Mouse (Mus musculus): ENCODE measurements at regions not wholly inside any gene's neighbourhood (a gene's known extent, or its start where the extent isn't known, plus 50 kb on each side); places are given as distances from the start of the nearest gene placed in this dataset.

DNA sequence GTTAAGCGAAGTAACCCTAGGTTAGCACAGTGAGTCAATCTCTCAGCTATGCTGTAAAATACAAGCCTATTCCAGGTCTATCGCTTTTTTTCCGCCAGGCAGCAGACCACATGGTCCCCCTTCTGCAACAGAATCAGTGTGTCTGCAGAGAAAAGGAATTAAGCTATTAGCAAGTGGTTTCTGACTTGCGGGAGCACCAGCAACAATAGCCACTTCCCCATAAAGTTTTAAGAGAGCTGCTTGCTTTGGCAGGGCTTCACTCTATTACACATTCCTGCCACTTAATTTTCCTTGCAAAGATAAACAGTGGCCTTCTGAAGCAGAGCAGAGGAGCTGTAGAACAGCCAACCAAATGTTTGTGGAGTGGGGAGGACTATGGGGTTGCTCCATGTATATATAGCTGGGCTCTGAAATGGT, 59.8 kb upstream of the Osmr start:
- H3K27me3 ChIP-seq (ENCODE audit: control insufficient read depth, insufficient read depth, low read length): no peaks in the 10 kb centered on the region; the same call in 1 of the 2 replicates
- no peak for TF ChIP-seq POLR2A (IDR thresholded peaks at IDR 0.05; ENCODE audit: low read depth, low read length)
- TF ChIP-seq CTCF (IDR thresholded peaks at IDR 0.05; ENCODE audit: extremely low read depth, insufficient read length, insufficient replicate concordance, low read depth, low read length): no peak
- no peak overlapping the region for H3K27ac ChIP-seq (ENCODE audit: insufficient read depth, low read depth, low read length)
- 69% methylated on average over 4 of the region's 4 CpGs for WGBS
- no peaks in the 10 kb centered on the region for H3K4me1 ChIP-seq (ENCODE audit: control insufficient read depth, insufficient read depth, insufficient read length, low read length)
- H3K36me3 ChIP-seq (ENCODE audit: control insufficient read depth, insufficient read depth, low read length): no peaks in the 10 kb centered on the region
- H3K4me3 ChIP-seq (ENCODE audit: low read depth, low read length): no peak overlapping the region

GRCm38 (mm10) chr15:6941491-6941890, 66.7 kb upstream of the Osmr start:
- Histone ChIP-seq H3K27me3 (ENCODE audit: control insufficient read depth, insufficient read depth, low read length) (no peaks in the 10 kb centered on the region; the same call in 1 of the 2 replicates), H3K27ac (ENCODE audit: insufficient read depth, low read depth, low read length) (no peak overlapping the region), H3K36me3 (ENCODE audit: control insufficient read depth, insufficient read depth, low read length) (no peaks in the 10 kb centered on the region), H3K4me3 (ENCODE audit: low read depth, low read length) (no peak overlapping the region), H3K4me1 (ENCODE audit: control insufficient read depth, insufficient read depth, insufficient read length, low read length) (no peaks in the 10 kb centered on the region)
- WGBS: 69% methylated on average over 4 of the region's 4 CpGs
- TF ChIP-seq CTCF (IDR thresholded peaks at IDR 0.05; ENCODE audit: extremely low read depth, insufficient read length, insufficient replicate concordance, low read depth, low read length) (no peak), POLR2A (IDR thresholded peaks at IDR 0.05; ENCODE audit: low read depth, low read length) (no peak)

DNA sequence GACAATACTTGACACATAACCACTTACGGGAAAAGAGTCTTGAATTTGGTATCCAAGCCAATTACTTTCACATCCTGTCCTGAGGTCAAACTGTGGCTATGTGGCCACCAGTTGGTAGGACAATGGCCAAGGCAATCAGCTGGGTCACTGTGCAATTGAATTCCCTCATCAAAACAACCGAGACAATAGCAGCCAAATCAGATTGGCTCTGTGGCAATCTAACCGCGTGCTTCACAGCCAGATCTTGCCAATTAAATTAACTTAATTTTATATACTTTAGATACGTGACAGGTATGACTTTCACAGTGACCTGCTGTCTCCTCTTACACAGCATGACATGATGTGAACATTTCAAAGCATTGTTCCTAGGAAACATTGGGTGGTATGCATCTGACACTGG, 74.5 kb upstream of the Osmr start:
- TF ChIP-seq CTCF (IDR thresholded peaks at IDR 0.05; ENCODE audit: extremely low read depth, insufficient read length, insufficient replicate concordance, low read depth, low read length) (no peak), POLR2A (IDR thresholded peaks at IDR 0.05; ENCODE audit: low read depth, low read length) (no peak)
- H3K4me3 ChIP-seq (ENCODE audit: low read depth, low read length): no peak overlapping the region
- H3K27ac ChIP-seq (ENCODE audit: insufficient read depth, low read depth, low read length): no peak overlapping the region
- WGBS: 56% methylated on average over 5 of the region's 5 CpGs
- no peaks in the 10 kb centered on the region for H3K36me3 ChIP-seq (ENCODE audit: control insufficient read depth, insufficient read depth, low read length)
- H3K4me1 ChIP-seq (ENCODE audit: control insufficient read depth, insufficient read depth, insufficient read length, low read length): no peaks in the 10 kb centered on the region
- no peaks in the 10 kb centered on the region for H3K27me3 ChIP-seq (ENCODE audit: control insufficient read depth, insufficient read depth, low read length)

- H3K36me3 ChIP-seq (ENCODE audit: control insufficient read depth, insufficient read depth, low read length): no peaks in the 10 kb centered on the region
- no peak overlapping the region for H3K27ac ChIP-seq (ENCODE audit: insufficient read depth, low read depth, low read length)
- TF ChIP-seq POLR2A (IDR thresholded peaks at IDR 0.05; ENCODE audit: low read depth, low read length) (no peak), CTCF (IDR thresholded peaks at IDR 0.05; ENCODE audit: extremely low read depth, insufficient read length, insufficient replicate concordance, low read depth, low read length) (no peak)
- 71% methylated on average over 1 of the region's 1 CpGs for WGBS
- no peaks in the 10 kb centered on the region for H3K4me1 ChIP-seq (ENCODE audit: control insufficient read depth, insufficient read depth, insufficient read length, low read length)
- no peak overlapping the region for H3K4me3 ChIP-seq (ENCODE audit: low read depth, low read length)
- H3K27me3 ChIP-seq (ENCODE audit: control insufficient read depth, insufficient read depth, low read length): no peaks in the 10 kb centered on the region
Observed at GRCm38 (mm10) chr15:6949686-6950085, 74.9 kb upstream of the Osmr start.

DNA sequence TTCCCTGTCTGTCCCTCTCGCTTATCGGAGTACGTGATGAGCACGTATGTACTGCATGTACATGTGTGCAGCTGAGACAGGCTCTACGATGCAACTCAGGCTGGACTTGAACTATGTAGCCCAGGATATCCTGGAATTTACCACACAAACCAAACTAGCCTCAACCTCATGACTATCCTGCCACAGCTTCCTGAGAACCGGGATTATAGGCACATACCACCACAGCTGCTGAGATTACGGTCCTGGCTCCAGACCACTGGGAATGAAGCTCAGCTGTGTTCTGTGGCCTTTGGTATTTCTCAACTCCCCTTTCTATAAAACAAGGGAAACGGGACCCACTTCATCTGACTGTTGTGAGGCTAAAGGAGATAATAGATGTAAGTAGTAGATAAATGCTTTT, 75.7 kb upstream of the Osmr start:
- TF ChIP-seq POLR2A (IDR thresholded peaks at IDR 0.05; ENCODE audit: low read depth, low read length) (no peak), CTCF (IDR thresholded peaks at IDR 0.05; ENCODE audit: extremely low read depth, insufficient read length, insufficient replicate concordance, low read depth, low read length) (no peak)
- H3K27me3 ChIP-seq (ENCODE audit: control insufficient read depth, insufficient read depth, low read length): no peaks in the 10 kb centered on the region
- WGBS: 86% methylated on average over 8 of the region's 8 CpGs
- no peak overlapping the region for H3K4me3 ChIP-seq (ENCODE audit: low read depth, low read length)
- H3K4me1 ChIP-seq (ENCODE audit: control insufficient read depth, insufficient read depth, insufficient read length, low read length): no peaks in the 10 kb centered on the region
- H3K27ac ChIP-seq (ENCODE audit: insufficient read depth, low read depth, low read length): no peak overlapping the region
- H3K36me3 ChIP-seq (ENCODE audit: control insufficient read depth, insufficient read depth, low read length): no peaks in the 10 kb centered on the region

- WGBS: 51% methylated on average over 7 of the region's 7 CpGs
- H3K36me3 ChIP-seq (ENCODE audit: control insufficient read depth, insufficient read depth, low read length): no peaks in the 10 kb centered on the region
- no peaks in the 10 kb centered on the region for H3K27me3 ChIP-seq (ENCODE audit: control insufficient read depth, insufficient read depth, low read length)
- no peaks in the 10 kb centered on the region for H3K4me1 ChIP-seq (ENCODE audit: control insufficient read depth, insufficient read depth, insufficient read length, low read length)
- H3K4me3 ChIP-seq (ENCODE audit: low read depth, low read length): no peak overlapping the region
- no peak for TF ChIP-seq POLR2A (IDR thresholded peaks at IDR 0.05; ENCODE audit: low read depth, low read length)
- TF ChIP-seq CTCF (IDR thresholded peaks at IDR 0.05; ENCODE audit: extremely low read depth, insufficient read length, insufficient replicate concordance, low read depth, low read length): no peak
- H3K27ac ChIP-seq (ENCODE audit: insufficient read depth, low read depth, low read length): no peak overlapping the region
Observed at GRCm38 (mm10) chr15:6953556-6953955, 78.8 kb upstream of the Osmr start.

DNA sequence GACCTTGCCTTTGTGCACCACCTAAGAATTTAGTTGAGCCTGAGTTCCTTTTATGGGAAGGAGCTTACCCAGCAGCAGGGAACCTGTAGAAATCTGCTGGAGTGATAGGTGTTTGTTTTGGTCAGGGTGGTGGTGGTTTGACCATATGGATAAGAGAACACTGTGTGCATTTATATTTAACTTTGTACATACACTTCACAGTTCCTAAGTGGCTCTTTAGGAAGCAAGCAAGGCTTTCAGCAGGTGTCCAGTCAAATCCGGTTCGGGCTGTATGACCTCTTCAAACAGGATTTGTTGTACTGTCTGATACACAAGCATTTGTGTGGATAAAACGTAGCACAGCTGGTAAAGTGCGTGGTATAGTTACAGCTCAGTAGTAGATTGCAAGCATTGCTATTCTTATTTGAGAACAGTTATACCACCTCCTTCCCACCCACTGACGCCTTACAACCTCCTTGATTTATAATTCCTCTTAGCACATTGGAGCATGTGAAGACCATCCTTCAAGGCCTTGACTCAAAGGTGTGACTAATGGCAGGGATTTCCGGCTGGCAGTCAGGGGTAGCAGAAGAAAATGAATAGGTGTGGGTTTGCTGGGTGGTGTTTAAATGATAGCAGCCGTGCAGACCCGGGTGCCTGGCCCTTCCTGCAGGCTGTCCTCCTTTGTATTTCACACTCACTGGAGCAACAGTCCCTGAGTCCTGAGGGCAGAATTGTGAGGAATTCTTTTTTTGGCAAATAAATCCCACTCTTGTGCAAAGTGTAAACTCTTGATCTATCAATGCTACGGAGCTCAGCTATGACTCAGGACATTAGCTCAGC, 79.4 kb upstream of the Osmr start:
- no peak for TF ChIP-seq CTCF (IDR thresholded peaks at IDR 0.05; ENCODE audit: extremely low read depth, insufficient read length, insufficient replicate concordance, low read depth, low read length)
- TF ChIP-seq POLR2A (IDR thresholded peaks at IDR 0.05; ENCODE audit: low read depth, low read length): no peak
- Histone ChIP-seq H3K4me1 (ENCODE audit: control insufficient read depth, insufficient read depth, insufficient read length, low read length) (no peaks in the 10 kb centered on the region), H3K27me3 (ENCODE audit: control insufficient read depth, insufficient read depth, low read length) (no peaks in the 10 kb centered on the region), H3K27ac (ENCODE audit: insufficient read depth, low read depth, low read length) (no peak overlapping the region), H3K4me3 (ENCODE audit: low read depth, low read length) (no peak overlapping the region), H3K36me3 (ENCODE audit: control insufficient read depth, insufficient read depth, low read length) (no peaks in the 10 kb centered on the region)
- WGBS: 65% methylated on average over 9 of the region's 9 CpGs
